Mouse (Mus musculus) embryo, embryonic 10 days (tissue): ENCODE data around the gene Asgr1.

ENCODE experiments used
- DNase-seq: peaks from one replicate; pipeline ENCODE4 v3.0.0-alpha.2; 2015; ENCODE audit warnings: low spot score

Gene Asgr1

DNA sequence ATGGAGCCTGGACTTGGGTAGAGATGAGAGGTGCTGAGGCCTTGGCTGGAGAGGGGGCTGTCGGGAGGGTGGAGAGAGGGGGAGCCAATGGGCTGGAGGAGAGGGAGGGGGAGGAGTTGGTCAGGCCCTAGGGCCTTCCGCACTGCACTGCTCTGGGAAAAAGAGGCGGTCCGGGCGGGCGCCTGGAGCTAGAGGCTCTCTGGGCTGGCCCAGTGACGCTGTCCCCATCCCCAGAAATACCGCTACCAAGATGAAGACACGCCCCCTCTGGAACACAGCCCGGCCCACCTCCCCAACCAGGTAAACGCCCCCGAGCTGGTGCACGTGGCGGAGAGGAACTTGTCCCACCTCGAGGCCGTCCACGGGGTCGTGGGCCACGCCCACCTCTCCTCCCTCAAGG, 27.2 kb upstream of the Asgr1 start:
- peak; percentile 75 for DNase-seq

DNA sequence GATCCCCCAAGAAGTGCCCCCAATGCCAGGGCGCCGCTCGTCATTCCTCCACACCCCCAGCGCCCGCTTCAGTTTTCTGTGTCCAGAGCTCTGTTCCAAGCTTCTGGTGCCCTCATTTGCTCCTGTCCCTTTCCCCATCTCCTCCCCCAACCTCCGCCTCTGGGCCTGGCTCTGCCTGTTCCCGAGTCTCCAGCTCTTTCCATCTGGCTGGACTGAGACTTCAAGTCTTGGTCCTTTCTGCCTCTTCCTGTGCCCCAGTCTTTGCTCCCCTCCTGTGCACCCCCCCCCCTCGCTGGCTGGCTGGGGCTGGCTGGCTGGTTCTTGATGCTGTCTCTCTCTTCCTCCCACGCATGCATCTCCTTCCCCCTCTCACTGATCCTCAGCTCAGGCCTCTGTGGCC, 26.5 kb upstream of the Asgr1 start:
- DNase-seq, result no peak

DNA sequence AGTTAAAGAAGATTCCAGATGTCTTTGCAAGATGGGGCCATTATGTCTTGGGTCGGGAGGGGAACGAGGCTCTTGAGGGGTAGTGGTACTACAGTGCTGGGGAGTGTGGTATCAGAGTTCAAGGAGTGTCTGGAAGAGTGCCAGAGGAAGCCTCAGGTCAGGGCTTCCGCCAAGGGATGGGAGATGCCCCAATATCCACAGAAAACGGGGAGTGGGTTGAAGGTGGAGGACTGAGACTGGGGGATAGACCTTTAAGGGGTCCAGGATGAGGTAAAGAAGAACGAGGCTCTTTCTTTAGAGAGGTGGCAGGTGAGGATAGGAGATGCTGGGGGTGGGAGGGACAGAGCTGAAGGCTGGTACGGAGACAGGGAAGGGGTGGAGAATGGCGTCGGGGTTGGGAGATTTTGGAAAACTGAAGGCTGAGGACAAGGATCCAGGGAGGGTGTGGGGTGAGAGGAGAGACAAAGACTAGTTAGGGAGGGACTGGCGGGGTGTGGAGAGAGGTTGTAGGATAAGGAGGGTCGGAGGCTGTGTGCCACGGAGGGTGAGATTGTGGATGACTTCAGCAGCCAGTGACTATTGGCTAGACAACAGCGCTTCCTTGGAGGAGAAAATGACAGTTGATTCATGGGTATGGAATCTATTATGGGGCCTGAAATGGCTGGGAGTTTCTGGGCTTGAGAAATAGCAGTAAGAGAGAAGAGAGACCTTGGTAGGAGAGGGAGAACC, 25.3 kb upstream of the Asgr1 start:
- DNase-seq, result no peak

DNA sequence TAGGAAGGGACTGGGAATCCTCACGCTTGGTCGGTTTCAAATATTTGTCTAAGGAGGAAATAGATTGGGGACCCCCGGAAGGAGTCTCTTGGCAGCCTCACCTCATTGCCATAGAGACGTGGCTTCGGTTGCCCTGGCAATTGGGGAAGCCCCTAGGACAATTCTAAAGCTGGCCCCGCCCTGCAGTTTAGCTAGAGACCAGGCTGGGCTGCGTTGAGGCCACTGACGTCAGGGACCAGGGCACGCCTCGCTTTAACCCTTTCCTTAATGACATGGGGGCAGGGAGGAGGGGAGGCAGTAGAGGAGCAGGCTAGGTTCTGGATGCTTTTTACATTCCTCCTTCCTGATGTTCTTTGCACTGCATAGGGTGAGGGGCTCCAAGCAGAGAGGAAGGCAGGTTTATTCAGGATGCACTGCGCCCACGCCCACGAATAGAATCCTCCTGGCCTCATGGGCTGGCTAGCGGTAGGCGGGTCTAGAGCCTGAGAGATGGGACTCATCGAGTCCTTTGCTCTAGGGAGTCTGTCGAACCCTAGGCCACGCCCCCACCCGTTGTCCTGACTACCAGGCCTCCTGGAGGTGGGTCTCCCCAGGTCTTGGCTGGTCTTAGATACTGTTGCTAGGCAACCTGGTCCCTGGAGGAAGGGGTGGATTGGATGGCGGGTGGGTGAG, 24.6 kb upstream of the Asgr1 start:
- DNase-seq, result peak; percentile 99

DNA sequence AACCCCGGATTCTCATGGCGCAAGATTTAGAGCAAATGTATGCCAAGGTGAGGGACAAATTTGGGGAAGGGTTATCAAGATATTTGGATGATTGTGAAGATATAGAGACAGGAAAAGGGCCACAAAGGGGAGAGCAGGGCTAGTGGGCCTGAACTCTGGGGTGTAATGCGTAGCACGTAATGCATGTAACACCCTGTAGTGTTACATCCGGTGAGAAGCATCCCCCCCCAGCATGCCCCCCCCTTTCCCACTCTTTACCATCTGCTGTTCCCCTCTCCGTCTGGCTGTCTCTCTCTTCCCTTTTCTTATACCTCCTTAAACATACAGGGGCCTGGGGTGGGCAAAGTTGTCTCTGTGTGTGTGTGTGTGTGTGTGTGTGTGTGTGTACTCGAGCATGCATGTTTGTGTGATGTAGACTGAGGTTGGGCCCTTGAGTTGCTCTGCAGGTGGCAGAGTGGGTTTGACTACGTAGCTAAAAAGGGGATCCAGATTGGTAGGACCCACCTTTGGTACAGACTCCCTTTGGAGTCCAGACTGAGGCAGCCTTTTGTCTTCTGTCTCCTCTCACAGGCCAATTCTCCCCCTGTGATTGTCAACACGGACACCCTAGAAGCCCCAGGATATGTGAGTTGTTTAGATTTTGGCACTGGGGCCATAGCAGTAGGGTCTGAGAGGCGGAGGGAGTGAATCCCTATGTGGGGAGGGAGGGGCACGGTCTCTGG, 23.9 kb upstream of the Asgr1 start:
- DNase-seq, result no peak

DNA sequence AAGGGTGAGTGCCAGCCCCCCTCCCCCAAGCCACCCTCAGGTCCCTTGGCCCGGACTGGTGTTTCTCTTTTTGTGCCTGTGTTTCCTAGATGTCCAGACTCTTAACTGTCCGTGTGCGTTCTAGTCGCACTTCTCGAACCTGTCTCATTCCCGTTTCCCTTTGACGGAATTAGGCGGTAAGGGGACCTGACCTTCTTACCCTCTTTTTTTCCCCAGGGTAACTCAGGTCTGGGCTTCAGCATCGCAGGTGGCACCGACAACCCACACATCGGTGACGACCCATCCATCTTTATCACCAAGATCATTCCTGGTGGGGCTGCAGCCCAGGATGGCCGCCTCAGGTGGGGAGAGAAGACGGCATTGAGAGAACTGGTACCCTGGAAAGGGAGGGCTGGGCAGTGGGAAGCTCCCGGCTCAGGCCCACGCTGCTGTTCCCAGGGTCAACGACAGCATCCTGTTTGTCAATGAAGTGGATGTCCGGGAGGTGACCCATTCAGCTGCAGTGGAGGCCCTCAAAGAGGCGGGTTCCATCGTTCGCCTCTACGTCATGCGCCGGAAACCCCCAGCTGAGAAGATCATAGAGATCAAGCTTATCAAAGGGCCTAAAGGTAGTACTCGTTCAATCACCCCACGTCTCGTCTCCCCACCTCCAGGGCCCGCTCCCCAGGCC, 23.1 kb upstream of the Asgr1 start:
- DNase-seq, result no peak

DNA sequence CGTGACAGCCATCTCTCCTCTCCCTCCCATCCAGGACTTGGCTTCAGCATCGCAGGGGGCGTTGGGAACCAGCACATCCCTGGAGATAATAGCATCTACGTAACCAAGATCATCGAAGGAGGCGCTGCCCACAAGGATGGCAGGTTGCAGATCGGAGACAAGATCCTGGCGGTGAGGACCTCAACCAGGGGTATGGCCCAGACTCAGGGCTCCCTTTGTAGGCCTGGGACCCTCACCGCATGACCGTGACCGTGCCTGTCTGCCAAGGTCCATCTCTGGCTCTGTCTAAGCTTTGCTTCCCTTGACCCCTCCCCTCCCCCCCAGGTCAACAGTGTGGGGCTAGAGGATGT, 22.6 kb upstream of the Asgr1 start:
- DNase-seq, result no peak

DNA sequence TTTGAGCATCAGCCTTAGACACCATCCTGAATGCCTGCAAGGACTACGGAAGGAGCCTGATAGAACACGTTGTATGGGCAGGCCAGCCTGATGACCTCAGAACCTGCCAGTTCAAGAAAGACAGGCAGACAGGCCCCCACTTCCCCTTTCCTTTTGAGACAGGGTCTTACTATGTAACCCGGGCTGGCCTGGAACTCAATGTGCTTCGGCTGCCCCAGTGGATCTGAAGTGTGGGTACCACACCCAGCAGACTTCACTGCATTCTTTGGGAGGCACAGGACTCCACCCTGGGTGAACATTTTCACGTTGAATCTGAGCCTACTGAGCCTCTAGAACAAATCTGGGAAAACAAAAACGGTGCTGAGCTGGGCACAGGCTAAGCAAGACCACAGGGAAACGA, 15.7 kb upstream of the Asgr1 start:
- no peak for DNase-seq

DNA sequence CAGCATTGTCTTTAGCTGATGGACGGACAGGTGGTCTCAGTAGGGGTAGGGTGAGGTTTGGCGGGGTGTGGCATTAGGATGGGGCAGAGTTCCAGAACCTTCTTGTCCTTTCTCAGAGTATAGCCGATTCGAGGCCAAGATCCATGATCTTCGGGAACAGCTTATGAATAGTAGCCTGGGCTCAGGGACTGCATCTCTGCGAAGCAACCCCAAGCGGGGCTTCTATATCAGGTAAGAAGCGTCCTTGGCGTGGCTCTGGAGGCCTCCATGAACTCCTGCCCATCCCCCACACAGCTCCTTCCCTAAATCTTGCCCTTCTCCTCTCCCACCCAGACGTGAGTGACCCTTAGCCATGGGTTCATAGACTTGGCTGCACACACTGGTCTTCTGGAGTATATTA, 14.3 kb upstream of the Asgr1 start:
- DNase-seq, result no peak

DNA sequence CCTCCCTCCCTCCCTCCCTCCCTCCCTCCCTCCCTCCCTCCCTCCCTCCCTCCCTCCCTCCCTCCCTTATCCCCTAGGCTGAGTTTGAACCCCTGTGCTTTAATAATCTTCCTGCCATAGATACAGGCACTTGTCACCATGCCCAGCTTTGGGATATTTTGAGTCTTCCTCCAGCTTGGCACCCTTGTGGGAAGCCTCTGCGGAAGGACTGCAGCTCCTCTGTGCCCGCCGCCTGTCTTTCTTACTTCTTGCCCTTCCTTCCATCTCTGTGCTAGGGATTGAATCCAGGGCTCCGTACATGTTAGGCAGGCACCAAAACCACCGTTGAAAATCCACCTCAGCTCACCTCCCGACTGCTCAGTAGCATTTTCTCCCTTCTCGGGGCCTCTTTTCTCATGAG, 13.7 kb upstream of the Asgr1 start:
- no peak for DNase-seq

DNA sequence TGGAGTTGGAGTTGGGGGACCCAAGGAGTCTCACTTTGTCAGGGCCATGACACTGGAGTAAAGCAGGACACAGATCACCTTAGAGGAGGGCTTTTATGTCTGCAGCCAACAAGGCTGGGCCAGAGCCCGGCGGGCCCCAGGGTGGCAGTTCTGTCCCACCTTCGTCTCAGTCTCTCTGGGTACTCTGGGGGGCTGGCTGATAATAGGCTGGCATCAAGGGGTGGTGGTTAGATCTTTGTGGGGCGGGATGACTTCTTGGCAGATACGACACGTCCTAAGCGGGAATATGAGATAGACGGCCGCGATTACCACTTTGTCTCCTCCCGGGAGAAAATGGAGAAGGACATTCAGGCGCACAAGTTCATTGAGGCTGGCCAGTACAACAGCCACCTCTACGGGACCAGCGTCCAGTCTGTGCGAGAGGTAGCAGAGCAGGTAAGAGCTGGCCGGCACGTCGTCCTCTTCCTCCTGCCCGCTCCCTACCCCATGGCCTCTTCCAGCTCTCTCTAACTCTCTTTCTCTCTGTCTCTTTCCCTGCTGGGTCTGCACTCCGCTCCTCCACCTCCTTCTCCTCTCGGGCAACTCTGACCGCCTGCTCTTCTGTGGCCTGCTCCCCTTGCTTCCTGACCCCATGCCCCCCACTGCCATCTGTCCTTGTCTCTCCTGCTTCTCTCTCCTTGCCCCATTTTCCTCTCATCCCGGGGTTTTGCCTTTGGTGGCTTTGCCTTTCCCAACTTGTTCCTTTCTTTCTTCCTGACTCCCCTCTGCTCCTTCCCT, 11.4 kb upstream of the Asgr1 start:
- DNase-seq, result no peak

DNA sequence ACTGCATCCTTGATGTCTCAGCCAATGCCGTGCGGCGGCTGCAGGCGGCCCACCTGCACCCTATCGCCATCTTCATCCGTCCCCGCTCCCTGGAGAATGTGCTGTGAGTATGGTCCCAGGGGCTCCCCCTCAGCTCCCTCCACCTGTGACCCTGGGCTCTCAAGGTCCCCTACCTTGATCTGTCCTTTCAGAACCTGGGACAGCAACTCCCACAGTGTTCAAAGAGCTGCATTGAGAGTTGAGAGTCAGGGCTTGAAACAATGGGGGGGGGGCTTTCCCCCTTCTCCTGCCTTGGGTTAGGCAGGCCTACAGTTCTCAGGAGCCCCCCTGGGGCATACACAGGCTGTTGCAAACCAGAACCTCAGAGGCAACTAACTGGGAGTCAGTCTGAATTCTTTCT, 10.2 kb upstream of the Asgr1 start:
- no peak for DNase-seq

DNA sequence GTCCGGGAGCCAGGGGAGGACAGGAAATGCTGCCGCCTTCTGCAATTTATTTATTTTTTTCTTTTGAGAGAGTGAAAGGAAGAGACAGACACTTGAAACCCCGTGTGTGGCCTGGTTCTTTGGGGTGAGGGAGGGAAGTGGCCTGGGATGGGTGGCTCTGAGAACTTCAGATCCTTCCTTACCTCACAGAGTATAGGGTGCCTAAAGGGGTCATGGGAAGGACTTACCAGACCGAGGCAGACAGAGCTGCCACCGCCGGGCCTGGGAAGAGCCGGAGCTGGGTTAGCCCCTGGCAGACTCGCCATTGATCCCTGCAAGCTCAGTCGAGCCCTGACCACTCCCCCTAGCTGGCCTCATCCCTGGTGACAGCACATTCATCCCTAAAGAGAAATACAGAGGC, 8.4 kb upstream of the Asgr1 start:
- DNase-seq, result peak; percentile 35

DNA sequence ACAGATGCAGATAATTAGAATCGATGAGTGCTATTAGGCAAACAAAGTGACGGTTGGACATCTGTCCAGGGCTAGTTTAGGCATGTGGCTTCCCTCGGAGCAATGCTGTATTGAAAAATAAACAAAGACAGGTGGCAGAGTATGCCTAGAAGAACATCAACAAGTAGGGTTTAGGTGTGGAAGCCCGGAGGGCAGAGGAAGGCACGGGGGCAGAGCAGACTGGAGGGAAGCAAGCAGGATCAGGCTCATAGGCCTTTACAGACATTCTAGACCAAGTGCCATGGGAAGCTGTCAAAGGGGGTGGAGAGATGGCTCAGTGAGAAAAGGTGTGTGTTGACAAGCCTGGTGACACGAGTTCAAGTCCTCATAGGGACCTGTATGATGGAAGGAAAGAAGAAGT, 4.5 kb upstream of the Asgr1 start:
- no peak for DNase-seq

DNA sequence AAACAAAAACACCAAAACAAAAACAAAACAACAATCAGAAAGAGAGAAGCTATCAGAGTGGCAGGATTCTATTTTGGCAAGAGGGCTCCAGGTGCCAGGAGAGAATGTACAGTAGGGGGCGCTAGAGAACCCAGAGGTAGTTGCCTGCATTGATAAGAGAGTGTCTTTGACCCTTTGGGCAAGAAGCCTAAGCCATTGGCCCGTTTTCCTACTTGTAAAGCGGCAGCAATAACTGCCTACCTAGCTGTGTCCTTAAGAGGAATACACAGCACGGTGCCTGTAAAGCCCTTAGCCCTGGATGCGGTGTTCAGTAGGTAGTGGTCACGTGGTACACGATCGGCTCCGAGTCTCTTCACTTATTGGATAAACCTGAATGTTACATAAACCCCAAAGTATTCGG, 4.1 kb upstream of the Asgr1 start:
- peak; percentile 4 for DNase-seq

DNA sequence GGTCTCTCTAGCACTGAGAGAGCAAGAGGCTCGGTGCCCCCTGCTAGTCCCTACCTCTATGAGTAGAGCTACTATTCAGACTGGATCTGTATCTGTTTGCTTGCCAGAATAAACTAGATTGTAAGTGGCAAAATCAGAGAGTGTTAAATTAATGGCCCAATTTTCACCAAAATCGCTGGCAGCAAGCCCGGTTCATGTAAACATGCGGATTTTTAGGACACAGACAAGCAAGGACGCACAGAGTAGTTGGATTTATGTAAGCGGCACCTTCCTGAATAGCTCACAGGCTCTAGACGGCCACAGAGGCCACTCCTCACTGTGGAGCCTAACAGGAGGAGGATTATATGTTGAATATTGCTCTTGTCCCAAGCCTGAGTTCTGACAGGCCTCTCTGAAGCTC, 729 bp upstream of the Asgr1 start:
- no peak for DNase-seq

DNA sequence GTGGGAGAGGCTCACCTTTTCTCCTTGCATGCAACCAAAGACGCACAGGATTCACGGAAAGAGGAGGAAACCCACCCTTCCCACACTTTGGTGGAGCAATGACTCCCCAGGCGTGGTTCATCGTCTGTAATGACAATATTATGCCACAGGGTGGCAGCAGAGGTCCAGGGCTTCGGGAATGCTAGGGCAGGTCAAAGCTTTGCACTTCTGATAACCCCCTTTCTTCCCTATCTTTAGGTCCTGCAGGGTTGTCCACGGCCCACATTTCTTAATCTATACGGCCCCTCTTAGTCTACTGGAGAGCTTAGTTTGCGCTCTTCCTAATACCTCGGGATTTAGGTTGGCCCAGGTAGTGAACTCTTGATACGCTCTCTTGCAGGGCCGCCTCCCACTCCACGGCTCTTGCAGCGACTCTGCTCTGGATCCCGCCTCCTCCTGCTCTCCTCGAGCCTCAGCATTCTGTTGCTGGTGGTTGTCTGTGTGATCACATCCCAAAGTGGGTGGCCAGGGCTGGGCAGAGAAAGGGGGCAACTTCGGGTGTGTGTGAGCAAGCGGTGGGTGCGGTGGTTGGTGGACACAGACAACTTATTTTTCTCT, 1.8 kb downstream of the Asgr1 start:
- DNase-seq, result peak; percentile 83

DNA sequence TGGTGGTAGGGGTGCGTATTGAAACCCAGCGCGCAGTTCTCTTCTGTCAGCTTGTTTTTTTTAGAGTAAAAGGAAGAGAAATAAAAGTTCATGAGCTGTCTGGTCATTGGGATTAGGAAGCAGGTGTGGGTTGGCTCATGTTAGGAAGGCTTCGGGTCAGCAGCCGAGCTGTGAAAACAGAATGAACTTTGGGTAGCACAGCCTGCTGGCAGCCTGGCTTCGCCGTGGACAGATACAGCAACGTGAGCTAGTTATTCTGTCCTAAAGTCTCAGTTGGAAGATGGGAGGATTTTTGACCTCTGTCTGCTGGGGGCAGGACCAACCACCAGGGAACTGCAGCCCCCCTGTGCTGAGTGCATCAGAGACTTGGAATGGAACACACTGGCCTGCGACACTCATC, 3.9 kb downstream of the Asgr1 start:
- no peak for DNase-seq

DNA sequence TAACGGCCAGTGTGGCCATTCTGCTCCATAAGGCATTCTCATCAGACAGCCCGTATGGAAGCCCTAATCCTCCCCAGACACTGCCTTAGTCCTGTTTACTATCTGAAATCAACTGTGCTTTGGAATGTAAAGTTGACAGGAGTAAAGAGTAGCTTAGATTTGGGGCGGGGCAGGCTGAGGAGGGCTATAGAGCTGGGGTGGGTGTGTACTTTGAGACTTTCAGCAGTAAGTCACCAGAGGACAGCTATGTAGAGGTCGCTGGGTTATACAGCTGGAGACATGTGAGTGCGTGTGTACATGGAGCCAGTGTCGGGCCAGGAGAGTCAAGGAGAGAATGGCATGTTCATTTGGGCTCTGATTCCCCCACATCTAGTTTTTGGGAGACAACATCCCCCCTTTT, 6.0 kb downstream of the Asgr1 start:
- DNase-seq, result no peak

DNA sequence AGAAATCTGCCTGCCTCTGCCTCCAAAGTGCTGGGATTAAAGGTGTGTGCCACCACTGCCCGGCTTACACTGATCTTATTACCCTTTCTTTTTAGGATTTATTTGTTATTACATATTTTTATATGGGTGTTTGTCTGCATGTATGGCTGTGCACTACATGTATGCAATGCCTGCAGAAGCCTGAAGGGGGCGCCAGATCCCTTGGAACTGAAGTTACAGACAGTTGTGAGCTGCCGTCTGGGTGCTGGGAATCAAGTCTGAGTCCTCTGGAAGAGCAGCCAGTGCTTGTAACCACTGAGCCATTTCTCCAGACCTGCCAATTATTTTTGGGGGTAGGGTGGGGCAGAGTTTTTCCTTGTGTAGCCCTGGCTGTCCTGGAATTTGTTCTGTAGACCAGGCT, 9.2 kb downstream of the Asgr1 start:
- no peak for DNase-seq

DNA sequence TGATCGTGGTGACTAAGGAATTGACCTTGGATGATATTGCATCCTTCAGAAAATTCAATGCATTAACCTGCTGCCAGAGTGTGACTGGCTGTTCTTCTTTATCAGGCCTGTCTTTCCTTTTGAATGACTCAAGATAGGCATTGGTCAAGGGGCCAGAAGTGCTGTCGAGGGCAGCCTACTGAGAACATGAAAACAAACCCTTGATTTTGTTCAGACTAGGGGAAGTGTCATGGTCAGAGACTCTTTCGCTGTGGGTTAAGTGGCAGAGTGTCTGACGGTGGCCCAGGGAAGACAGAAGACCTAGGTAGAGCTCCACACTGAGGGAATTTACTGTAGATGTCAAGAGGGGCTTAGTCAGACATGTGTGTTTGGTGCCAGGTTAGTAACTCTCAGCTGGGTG, 12.8 kb downstream of the Asgr1 start:
- no peak for DNase-seq

DNA sequence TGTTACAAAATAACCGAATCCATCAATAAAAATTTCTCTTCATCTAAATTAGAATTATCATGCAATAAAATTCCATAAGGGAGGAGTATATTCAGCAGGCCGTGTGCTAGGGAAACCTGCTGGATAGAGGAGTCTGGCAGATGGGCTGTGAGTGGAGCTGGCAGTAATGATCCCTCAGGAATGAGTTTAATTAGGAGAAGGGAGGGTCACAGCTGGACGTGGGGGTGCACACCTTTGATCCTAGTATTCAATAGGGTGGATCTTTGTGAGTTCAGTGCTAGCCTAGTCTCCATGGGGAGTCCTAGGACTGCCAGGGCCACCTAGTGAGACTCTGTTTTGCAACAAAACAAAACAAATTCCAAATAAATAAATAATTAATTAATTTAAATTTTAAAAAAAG, 14.4 kb downstream of the Asgr1 start:
- DNase-seq, result no peak
